In the genomic region with DNA sequence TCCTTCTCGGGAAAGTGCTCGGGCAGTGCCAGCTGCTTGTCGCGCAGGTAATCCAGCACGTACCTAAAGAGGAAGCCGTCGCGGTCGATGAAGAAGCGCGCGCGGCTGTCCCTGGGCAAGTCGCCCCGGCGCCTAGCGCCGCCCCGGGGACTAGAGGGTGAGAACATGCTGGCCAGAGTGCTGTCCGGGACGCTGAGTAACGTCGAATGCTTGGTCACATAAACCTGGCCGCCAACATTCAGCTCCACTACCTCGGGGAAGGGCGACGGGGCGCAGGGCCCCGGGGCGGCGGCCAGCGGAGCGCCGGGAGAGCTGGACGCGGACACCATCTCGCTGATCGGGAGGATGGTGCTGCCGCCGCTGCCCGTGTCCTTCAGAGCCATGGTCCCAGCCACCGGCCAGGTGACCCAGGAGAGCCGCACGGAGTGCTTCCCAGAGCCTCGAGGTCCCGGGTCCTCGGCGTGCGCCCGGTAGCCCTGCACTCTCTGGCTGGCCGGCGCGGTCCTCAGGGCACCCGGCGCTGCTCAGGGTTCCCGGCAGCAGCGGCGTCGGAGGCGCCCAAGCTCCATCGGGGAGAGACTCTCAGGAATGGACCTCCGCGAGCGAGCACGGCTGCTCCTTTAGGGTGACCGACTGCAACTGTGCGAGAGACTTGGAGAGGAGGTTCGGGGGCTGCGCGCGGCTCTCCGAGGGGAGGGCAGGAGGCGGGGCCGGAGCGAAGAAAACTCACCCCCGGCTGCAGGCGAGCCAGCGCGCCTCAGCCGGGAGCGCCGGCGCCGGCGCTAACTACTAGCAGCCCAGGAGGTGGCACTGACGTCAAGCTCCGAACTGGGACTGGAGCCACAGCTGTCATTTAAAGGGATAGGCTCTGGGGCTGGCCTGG, we compare ENCODE assay signal across 8 mouse cellular contexts. TPM values are rescaled to one million over a fixed set of nuclear protein-coding genes. Genes with fewer than 3 reads are reported as not detected.
A peak's percentile ranks its signal among the peaks of the same experiment; 100 is the strongest.
DNase-seq lines count a peak whose midpoint lies in the region; ATAC-seq lines count a peak whose summit lies in the region.

A gene (minus strand): TSS at position 761 of the 883 bp plus-strand sequence.

- peak; percentile 95 for ATAC-seq in hindbrain, embryonic 12.5 days (ENCODE audit: low FRiP score)

- H3K9ac ChIP-seq in hindbrain, embryonic 12.5 days: peak within 1 kb of the TSS; percentile 64

- H3K9me3 ChIP-seq in hindbrain, embryonic 12.5 days (replicated peaks): no peaks in the 10 kb centered on the region

- peaks cover 16% of the 10 kb centered on the region for H3K27me3 ChIP-seq in hindbrain, embryonic 12.5 days

- peak within 1 kb of the TSS; percentile 64 for H3K27ac ChIP-seq in hindbrain, embryonic 12.5 days

- under 1% methylated on average over 87 of the region's 87 CpGs for WGBS in hindbrain, embryonic 12.5 days

- peak; percentile 60 for DNase-seq in WW6 (ENCODE audit: low read depth, low spot score)
- peak; percentile 89 for DNase-seq in cerebellum, adult 9-10 months
- DNase-seq in forelimb bud, embryonic 11.5 days (ENCODE audit: low read depth, low spot score): peak; percentile 80
- peak; percentile 37 for DNase-seq in layer of hippocampus, adult 9-11 months
- DNase-seq in lung, adult 18-20 months: peak; percentile 59 to 72
- peak; percentile 20 for DNase-seq in ovary, postnatal 14 days (ENCODE audit: low spot score)
- DNase-seq in B cell, adult 2 months: no peak

- H3K36me3 ChIP-seq in hindbrain, embryonic 12.5 days: no peaks in the 10 kb centered on the region

- peak within 1 kb of the TSS; percentile 94 for H3K4me2 ChIP-seq in hindbrain, embryonic 12.5 days (replicated peaks)

- peak within 1 kb of the TSS; percentile 63 for H3K4me3 ChIP-seq in hindbrain, embryonic 12.5 days

- peaks cover 12% of the 10 kb centered on the region for H3K4me1 ChIP-seq in hindbrain, embryonic 12.5 days

RNA-seq across cellular contexts. Expression of the gene that starts here (rescaled TPM):
- polyA plus RNA-seq in hindbrain, embryonic 12.5 days (2016; fragmentation: Nextera tagmentation; extraction: Ambion mirVana): 6.9 and 7.3 TPM in 2 replicates

Comparison
In these comparisons a context has a peak if more than half of its experiments do, and no peak if none do; other contexts are left out.
1. DNase-seq: peak in WW6 (single experiment), cerebellum, adult 9-10 months (single experiment), forelimb bud, embryonic 11.5 days (single experiment), layer of hippocampus, adult 9-11 months (single experiment), lung, adult 18-20 months (2 of 2) and ovary, postnatal 14 days (single experiment); none in B cell, adult 2 months (0 of 2).